ENCODE assay signal across 15 mouse cellular contexts in the genomic region with DNA sequence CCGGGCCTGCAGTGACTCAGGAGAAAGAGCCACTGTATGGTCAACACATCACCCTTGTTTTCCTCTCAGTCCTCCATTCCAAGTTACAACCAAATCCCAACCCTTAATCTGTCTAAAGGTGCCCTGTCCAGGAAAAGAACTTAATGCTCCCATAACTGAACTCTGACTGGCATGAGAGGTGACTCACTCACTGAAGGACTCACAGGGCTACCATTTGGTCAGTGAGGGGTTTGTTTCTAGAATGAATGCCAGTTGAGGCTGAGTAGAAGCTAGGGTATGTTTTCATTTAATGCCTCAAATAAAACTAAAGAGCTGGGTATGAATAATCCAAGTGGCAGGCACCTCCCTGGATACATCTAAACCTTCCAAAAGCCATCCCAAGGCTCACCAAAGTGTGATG.
"Had no signal": no experiment of that assay in that cellular context is flagged by ENCODE, and none has a peak within 500 bp of the region (broad histone marks: within the 10 kb centered on the region; RNA-seq: fewer than 3 reads in every experiment).

No protein-coding gene starts in this region.

- H3K27me3 ChIP-seq: lung, embryonic 15.5 days; midbrain, embryonic 13.5 days; midbrain, embryonic 15.5 days; neural tube, embryonic 12.5 days; stomach, embryonic 15.5 days had no signal

- H3K4me3 ChIP-seq: lung, embryonic 15.5 days; megakaryocyte, embryonic 14.5 days; midbrain, embryonic 13.5 days; midbrain, embryonic 15.5 days; neural tube, embryonic 12.5 days; stomach, embryonic 15.5 days had no signal

- H3K36me3 ChIP-seq: lung, embryonic 15.5 days; midbrain, embryonic 13.5 days; midbrain, embryonic 15.5 days; neural tube, embryonic 12.5 days; stomach, embryonic 15.5 days had no signal

- H3K9me3 ChIP-seq: lung, embryonic 15.5 days; stomach, embryonic 15.5 days had no signal

- H3K4me1 ChIP-seq: midbrain, embryonic 15.5 days; neural tube, embryonic 12.5 days; stomach, embryonic 15.5 days had no signal

- DNase-seq: lung, adult 2 months; right cerebral cortex, postnatal 14 days; thymus, adult 2 months; thymus, postnatal 25 days; thymus, postnatal 4 days had no signal

- H3K27ac ChIP-seq: lung, embryonic 15.5 days; macrophage; midbrain, embryonic 13.5 days; midbrain, embryonic 15.5 days; neural tube, embryonic 12.5 days; stomach, embryonic 15.5 days; stomach, postnatal 0 days had no signal

- ATAC-seq: lung, postnatal 0 days; midbrain, embryonic 13.5 days; midbrain, embryonic 15.5 days had no signal

- H3K9ac ChIP-seq: lung, embryonic 15.5 days; midbrain, embryonic 13.5 days; midbrain, embryonic 15.5 days; neural tube, embryonic 12.5 days; stomach, embryonic 15.5 days had no signal

- H3K4me2 ChIP-seq: lung, embryonic 15.5 days; midbrain, embryonic 11.5 days; midbrain, embryonic 13.5 days; midbrain, embryonic 15.5 days; neural tube, embryonic 12.5 days; stomach, embryonic 15.5 days had no signal
